Mouse (Mus musculus) T-cell, adult 66 days (primary cell): ENCODE results near the gene Hecw2. TPM values are rescaled to one million over a fixed set of nuclear protein-coding genes. Genes with fewer than 3 reads are reported as not detected.

Experiments used
- total RNA-seq, 2 experiments: library from RNA; stranded (reverse); gene quantifications; 3 replicates in 1 of 2; 4 replicates in 1 of 2; pipeline ENCODE4 v1.2.4; 2023

Hecw2 gene
- total RNA-seq = under 1 TPM in 1 of 2 experiments, not detected in 1; 0.90 TPM

DNA sequence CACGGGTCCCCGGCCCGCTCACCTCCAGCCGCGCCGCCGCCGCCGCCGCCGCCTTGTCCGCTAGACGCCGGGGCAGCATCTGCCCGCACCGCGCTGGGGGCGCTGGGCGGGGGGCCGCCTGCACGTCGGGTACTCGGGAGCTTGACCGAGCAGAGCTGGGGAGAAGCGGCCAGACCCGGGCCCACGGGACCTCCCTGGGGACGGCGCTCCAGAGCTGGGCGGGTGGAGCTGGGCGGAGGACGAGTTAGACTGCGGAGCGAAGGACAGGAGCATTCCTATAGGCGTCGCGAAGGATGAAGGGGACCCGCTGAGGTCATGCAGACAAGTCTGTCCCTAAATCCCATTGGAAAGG lies at the start of gene Hecw2:
Gene Hecw2, minus strand, starts transcription at position 215 of the 352 bp plus-strand sequence.

DNA sequence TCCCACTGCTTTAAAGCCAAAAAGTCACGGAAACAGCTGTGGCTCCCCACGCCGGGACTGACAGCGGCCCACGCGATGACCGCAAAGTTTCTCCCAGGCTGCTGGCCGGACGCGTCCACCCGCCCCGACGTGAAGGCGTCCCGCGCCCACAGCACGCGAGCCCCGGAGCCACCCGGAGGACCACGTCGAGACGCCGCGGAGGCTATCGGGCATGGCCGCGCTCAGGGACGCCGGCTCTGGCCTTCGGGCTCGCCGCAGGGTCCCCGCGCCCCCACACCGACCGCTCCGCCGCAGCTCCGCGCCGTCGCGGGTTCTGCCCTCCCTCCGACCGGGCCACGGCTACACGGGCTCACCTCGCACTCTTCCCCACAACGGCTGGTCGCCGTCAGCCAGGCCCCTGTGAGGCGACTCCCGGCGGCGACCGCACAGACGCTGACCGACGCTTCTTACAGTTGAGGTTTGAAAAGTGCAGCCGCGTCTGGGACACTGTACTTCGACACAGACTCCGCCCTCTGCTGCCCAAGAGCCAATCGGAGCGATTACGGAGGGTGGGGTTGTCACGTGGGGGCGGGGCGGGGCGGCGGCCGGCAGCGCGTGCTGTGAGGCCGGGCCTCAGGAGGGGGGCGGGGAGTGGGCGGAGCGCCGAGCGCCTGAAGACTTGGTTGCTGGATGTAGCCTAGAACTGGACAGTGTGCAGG lies 410.1 kb downstream of the Hecw2 start, which contains the start of gene Stk17b:
Gene Stk17b, minus strand, starts transcription at position 504 of the 698 bp plus-strand sequence.

Other genes with a start within 250 kb of the Hecw2 start
- gene Ccdc150, start 55.5 kb upstream of the Hecw2 start, total RNA-seq = not detected
- gene Gtf3c3, start 243.8 kb upstream of the Hecw2 start, total RNA-seq = 10 to 100 TPM; 29.5 to 31.3 TPM